In genomic region chr16:11175489-11176207, GRCm38 (mm10) we compare ENCODE assay signal across 8 mouse cellular contexts. TPM values are rescaled to one million over a fixed set of nuclear protein-coding genes. Genes with fewer than 3 reads are reported as not detected.
A peak's percentile ranks its signal among the peaks of the same experiment; 100 is the strongest.
DNase-seq lines count a peak whose midpoint lies in the region; ATAC-seq lines count a peak whose summit lies in the region.

No protein-coding gene starts in this region.

- DNase-seq in adrenal gland, adult 18-20 months (ENCODE audit: low spot score in 2 of 2) = peak; percentile 52 to 64
- DNase-seq in neural tube, embryonic 11.5 days (ENCODE audit: low spot score) = peak; percentile 69
- peak; percentile 61 for DNase-seq in urinary bladder, adult 2 months (ENCODE audit: low spot score)

- no peaks in the 10 kb centered on the region for H3K36me3 ChIP-seq in embryonic facial prominence, embryonic 15.5 days
- no peaks in the 10 kb centered on the region for H3K36me3 ChIP-seq in heart, embryonic 12.5 days
- H3K36me3 ChIP-seq in kidney, embryonic 14.5 days (ENCODE audit: control insufficient read depth, insufficient read depth, low read length) = no peaks in the 10 kb centered on the region
- no peaks in the 10 kb centered on the region for H3K36me3 ChIP-seq in liver, embryonic 16.5 days (ENCODE audit: control insufficient read depth, insufficient read depth)
- no peaks in the 10 kb centered on the region for H3K36me3 ChIP-seq in neural tube, embryonic 11.5 days (ENCODE audit: control insufficient read depth, insufficient read depth, low read length)

- under 1% methylated on average over 68 of the region's 72 CpGs for WGBS in embryonic facial prominence, embryonic 15.5 days
- under 1% methylated on average over 72 of the region's 72 CpGs for WGBS in heart, embryonic 12.5 days
- WGBS in kidney, embryonic 14.5 days = under 1% methylated on average over 72 of the region's 72 CpGs
- under 1% methylated on average over 72 of the region's 72 CpGs for WGBS in liver, embryonic 16.5 days (ENCODE audit: insufficient replicate concordance)
- WGBS in neural tube, embryonic 11.5 days = under 1% methylated on average over 66 of the region's 72 CpGs

- H3K9me3 ChIP-seq in embryonic facial prominence, embryonic 15.5 days (replicated peaks) = no peaks in the 10 kb centered on the region
- peaks cover 4% of the 10 kb centered on the region; the same call in 1 of the 2 replicates for H3K9me3 ChIP-seq in heart, embryonic 12.5 days (replicated peaks)
- H3K9me3 ChIP-seq in kidney, embryonic 14.5 days (ENCODE audit: control insufficient read depth, low read length) = 0 out of 2 replicates have a peak, but pooled peaks cover 2% of the 10 kb centered on the region
- H3K9me3 ChIP-seq in liver, embryonic 16.5 days (replicated peaks; ENCODE audit: control insufficient read depth, low read length) = no peaks in the 10 kb centered on the region
- no peaks in the 10 kb centered on the region for H3K9me3 ChIP-seq in neural tube, embryonic 11.5 days (ENCODE audit: control insufficient read depth, low read length)

- H3K4me1 ChIP-seq in embryonic facial prominence, embryonic 15.5 days = peaks cover 27% of the 10 kb centered on the region
- peaks cover 18% of the 10 kb centered on the region for H3K4me1 ChIP-seq in heart, embryonic 12.5 days (replicated peaks)
- peaks cover 3% of the 10 kb centered on the region; the same call in 1 of the 2 replicates for H3K4me1 ChIP-seq in kidney, embryonic 14.5 days (ENCODE audit: control insufficient read depth, insufficient read depth, low read length)
- H3K4me1 ChIP-seq in liver, embryonic 16.5 days (ENCODE audit: control insufficient read depth, low read depth, low read length) = peaks cover 31% of the 10 kb centered on the region
- peaks cover 6% of the 10 kb centered on the region; the same call in 1 of the 2 replicates for H3K4me1 ChIP-seq in neural tube, embryonic 11.5 days (ENCODE audit: control insufficient read depth, insufficient read depth, low read length)

- no peaks in the 10 kb centered on the region for H3K27me3 ChIP-seq in embryonic facial prominence, embryonic 15.5 days
- no peaks in the 10 kb centered on the region for H3K27me3 ChIP-seq in heart, embryonic 12.5 days (replicated peaks)
- H3K27me3 ChIP-seq in kidney, embryonic 14.5 days (ENCODE audit: control insufficient read depth, insufficient read depth, low read length) = no peaks in the 10 kb centered on the region
- no peaks in the 10 kb centered on the region for H3K27me3 ChIP-seq in liver, embryonic 16.5 days (ENCODE audit: control insufficient read depth, insufficient read depth, low read depth, low read length)
- no peaks in the 10 kb centered on the region for H3K27me3 ChIP-seq in neural tube, embryonic 11.5 days (ENCODE audit: control insufficient read depth, insufficient read depth, low read length)

- H3K4me2 ChIP-seq in embryonic facial prominence, embryonic 15.5 days (replicated peaks) = peak overlapping the region; percentile 77
- peak overlapping the region; percentile 80 for H3K4me2 ChIP-seq in heart, embryonic 12.5 days
- peak overlapping the region; percentile 52 for H3K4me2 ChIP-seq in kidney, embryonic 14.5 days (replicated peaks; ENCODE audit: low read depth, low read length)
- H3K4me2 ChIP-seq in liver, embryonic 16.5 days (ENCODE audit: low read depth, low read length) = peak overlapping the region; percentile 81
- H3K4me2 ChIP-seq in neural tube, embryonic 11.5 days (ENCODE audit: low read depth) = peak overlapping the region; percentile 73

- peak overlapping the region; percentile 94 for H3K27ac ChIP-seq in embryonic facial prominence, embryonic 15.5 days (replicated peaks)
- H3K27ac ChIP-seq in heart, embryonic 12.5 days (ENCODE audit: poor library complexity, severe bottlenecking) = peak overlapping the region; percentile 82
- peak overlapping the region; percentile 77 for H3K27ac ChIP-seq in kidney, embryonic 14.5 days (ENCODE audit: low read depth, low read length)
- H3K27ac ChIP-seq in liver, embryonic 16.5 days (ENCODE audit: low read length) = peak overlapping the region; percentile 96
- H3K27ac ChIP-seq in neural tube, embryonic 11.5 days (ENCODE audit: low read depth, low read length) = peak overlapping the region; percentile 79

- H3K9ac ChIP-seq in embryonic facial prominence, embryonic 15.5 days = peak overlapping the region; percentile 91
- H3K9ac ChIP-seq in heart, embryonic 12.5 days = peak overlapping the region; percentile 92
- H3K9ac ChIP-seq in kidney, embryonic 14.5 days (ENCODE audit: low read depth, low read length) = peak overlapping the region; percentile 87
- peak overlapping the region; percentile 97 for H3K9ac ChIP-seq in liver, embryonic 16.5 days (ENCODE audit: low read depth, low read length)
- peak overlapping the region; percentile 80 for H3K9ac ChIP-seq in neural tube, embryonic 11.5 days (ENCODE audit: low read length)

- H3K4me3 ChIP-seq in embryonic facial prominence, embryonic 15.5 days (replicated peaks) = peak overlapping the region; percentile 97
- H3K4me3 ChIP-seq in heart, embryonic 12.5 days = peak overlapping the region; percentile 96
- H3K4me3 ChIP-seq in kidney, embryonic 14.5 days (ENCODE audit: low read length) = peak overlapping the region; percentile 92
- peak overlapping the region; percentile 97 for H3K4me3 ChIP-seq in liver, embryonic 16.5 days (ENCODE audit: low read depth, low read length)
- H3K4me3 ChIP-seq in neural tube, embryonic 11.5 days (ENCODE audit: low read depth, low read length) = peak overlapping the region; percentile 88

- peak; percentile 20 for ATAC-seq in CD4-positive, CD25-positive, alpha-beta regulatory T cell, adult 4 months
- peak; percentile 45; the same call in 1 of the 2 replicates for ATAC-seq in embryonic facial prominence, embryonic 15.5 days (ENCODE audit: insufficient number of reproducible peaks, low FRiP score, low TSS enrichment, low read depth)
- ATAC-seq in heart, embryonic 12.5 days (ENCODE audit: insufficient number of reproducible peaks, low FRiP score) = peak; percentile 72
- ATAC-seq in kidney, embryonic 14.5 days (ENCODE audit: low FRiP score, low TSS enrichment) = peak; percentile 77
- ATAC-seq in liver, embryonic 16.5 days (ENCODE audit: low read depth) = peak; percentile 67
- ATAC-seq in neural tube, embryonic 11.5 days (ENCODE audit: insufficient read depth, low FRiP score, low TSS enrichment) = peak; percentile 65

RNA-seq across cellular contexts. Expression of gene Zc3h7a, which starts 0.5 kb away (rescaled TPM):
- polyA plus RNA-seq in CD4-positive, CD25-positive, alpha-beta regulatory T cell, adult 4 months (2017; shearing (Covaris generic)) = 100 to 1,000 TPM; 255 to 363 TPM
- total RNA-seq in adrenal gland, adult 18-20 months (2021) = 10 to 100 TPM; 62.7 to 79.7 TPM
- 99.5 and 106 TPM in 2 replicates for polyA plus RNA-seq in embryonic facial prominence, embryonic 15.5 days (2015; fragmentation: Nextera tagmentation; extraction: Ambion mirVana)
- 77.9 and 83.9 TPM in 2 replicates for polyA plus RNA-seq in heart, embryonic 12.5 days (2016; fragmentation: Nextera tagmentation; extraction: Ambion mirVana)
- 43.2 and 101 TPM in 2 replicates for polyA plus RNA-seq in kidney, embryonic 14.5 days (2014; fragmentation: Nextera tagmentation; extraction: Ambion mirVana)
- 37.8 and 39.1 TPM in 2 replicates for polyA plus RNA-seq in liver, embryonic 16.5 days (2015; fragmentation: Nextera tagmentation; extraction: Ambion mirVana)
- 93.5 and 95.3 TPM in 2 replicates for polyA plus RNA-seq in neural tube, embryonic 11.5 days (2014; fragmentation: Nextera tagmentation; extraction: Ambion mirVana)
- polyA plus RNA-seq in urinary bladder, adult 2 months (2012; rRNA removed) = 141 and 178 TPM in 2 replicates

RNA-seq across cellular contexts. Expression of gene Rsl1d1, which starts 27.5 kb away (rescaled TPM):
- 100 to 1,000 TPM; 167 to 177 TPM for polyA plus RNA-seq in CD4-positive, CD25-positive, alpha-beta regulatory T cell, adult 4 months (2017; shearing (Covaris generic))
- 10 to 100 TPM; 73.7 to 82.3 TPM for total RNA-seq in adrenal gland, adult 18-20 months (2021)
- 153 and 159 TPM in 2 replicates for polyA plus RNA-seq in embryonic facial prominence, embryonic 15.5 days (2015; fragmentation: Nextera tagmentation; extraction: Ambion mirVana)
- polyA plus RNA-seq in heart, embryonic 12.5 days (2016; fragmentation: Nextera tagmentation; extraction: Ambion mirVana) = 146 and 152 TPM in 2 replicates
- 235 and 236 TPM in 2 replicates for polyA plus RNA-seq in kidney, embryonic 14.5 days (2014; fragmentation: Nextera tagmentation; extraction: Ambion mirVana)
- polyA plus RNA-seq in liver, embryonic 16.5 days (2015; fragmentation: Nextera tagmentation; extraction: Ambion mirVana) = 66.9 and 74.3 TPM in 2 replicates
- polyA plus RNA-seq in neural tube, embryonic 11.5 days (2014; fragmentation: Nextera tagmentation; extraction: Ambion mirVana) = 244 TPM in 2 replicates
- 50.0 and 50.9 TPM in 2 replicates for polyA plus RNA-seq in urinary bladder, adult 2 months (2012; rRNA removed)

RNA-seq across cellular contexts. Expression of gene Txndc11, which starts 41.2 kb away (rescaled TPM):
- 10 to 100 TPM in 1 of 2 experiments, 1 to 10 TPM in 1; 7.3 to 10.5 TPM for polyA plus RNA-seq in CD4-positive, CD25-positive, alpha-beta regulatory T cell, adult 4 months (2017; shearing (Covaris generic))
- 10 to 100 TPM; 39.4 to 56.6 TPM for total RNA-seq in adrenal gland, adult 18-20 months (2021)
- 39.2 and 39.7 TPM in 2 replicates for polyA plus RNA-seq in embryonic facial prominence, embryonic 15.5 days (2015; fragmentation: Nextera tagmentation; extraction: Ambion mirVana)
- polyA plus RNA-seq in heart, embryonic 12.5 days (2016; fragmentation: Nextera tagmentation; extraction: Ambion mirVana) = 36.7 and 37.2 TPM in 2 replicates
- polyA plus RNA-seq in kidney, embryonic 14.5 days (2014; fragmentation: Nextera tagmentation; extraction: Ambion mirVana) = 33.1 and 38.8 TPM in 2 replicates
- polyA plus RNA-seq in liver, embryonic 16.5 days (2015; fragmentation: Nextera tagmentation; extraction: Ambion mirVana) = 13.8 and 13.9 TPM in 2 replicates
- 32.5 and 34.8 TPM in 2 replicates for polyA plus RNA-seq in neural tube, embryonic 11.5 days (2014; fragmentation: Nextera tagmentation; extraction: Ambion mirVana)
- polyA plus RNA-seq in urinary bladder, adult 2 months (2012; rRNA removed) = 17.5 and 18.6 TPM in 2 replicates

Comparison
In these comparisons a context has a peak if more than half of its experiments do, and no peak if none do; other contexts are left out.
1. Peak in every context shown above with its lines: DNase-seq, ATAC-seq, H3K4me3 ChIP-seq and H3K27ac ChIP-seq.
2. ATAC-seq: peak in every context shown above with its lines; median percentile 77 in kidney, embryonic 14.5 days; 72 in heart, embryonic 12.5 days; 67 in liver, embryonic 16.5 days; 65 in neural tube, embryonic 11.5 days; 45 in embryonic facial prominence, embryonic 15.5 days; 20 in CD4-positive, CD25-positive, alpha-beta regulatory T cell, adult 4 months.